Mouse (Mus musculus) embryonic facial prominence, embryonic 12.5 days (tissue): ENCODE data around the gene Slc50a1. TPM values are rescaled to one million over a fixed set of nuclear protein-coding genes. Genes with fewer than 3 reads are reported as not detected.
A peak's percentile ranks its signal among the peaks of the same experiment; 100 is the strongest.

Experiments
- ATAC-seq: fragments of 200-750 bp; cut with Nextera tagmentation; 2 replicates; pipeline ENCODE4 v1.8.0; 2017; ENCODE audit not compliant: insufficient number of reproducible peaks, insufficient read depth, low FRiP score, low TSS enrichment
- H3K27ac ChIP-seq: fragments of 300-500 bp; sonication (generic); 2 replicates; pipeline ENCODE4 v1.5.1; 2016; ENCODE audit warnings: mild to moderate bottlenecking
- H3K27me3 ChIP-seq: fragments of 300-500 bp; sonication (generic); 2 replicates; pipeline ENCODE4 v1.6.1; 2016; ENCODE audit warnings: mild to moderate bottlenecking, moderate library complexity
- H3K36me3 ChIP-seq: fragments of 300-500 bp; sonication (generic); 2 replicates; pipeline ENCODE4 v1.6.1; 2016; ENCODE audit warnings: mild to moderate bottlenecking
- H3K4me1 ChIP-seq: fragments of 300-500 bp; sonication (generic); 2 replicates; pipeline ENCODE4 v1.6.1; 2016
- H3K4me2 ChIP-seq: fragments of 300-500 bp; sonication (generic); replicated peaks from 2 replicates; pipeline ENCODE4 v1.6.1; 2016; ENCODE audit warnings: mild to moderate bottlenecking, moderate library complexity
- H3K4me3 ChIP-seq: fragments of 300-500 bp; sonication (generic); 2 replicates; pipeline ENCODE4 v1.5.1; 2016; ENCODE audit warnings: mild to moderate bottlenecking
- H3K9ac ChIP-seq: fragments of 300-500 bp; sonication (generic); 2 replicates; pipeline ENCODE4 v1.6.1; 2016; ENCODE audit warnings: mild to moderate bottlenecking, moderate library complexity
- H3K9me3 ChIP-seq: fragments of 300-500 bp; sonication (generic); 2 replicates; pipeline ENCODE4 v1.6.1; 2016; ENCODE audit warnings: mild to moderate bottlenecking, moderate library complexity
- WGBS: fragments of 180-500 bp; shearing (Covaris S2); methylation state at CpG from one replicate; pipeline ENCODE4 v1.1.7; 2016; 5-methylcytosine and 5-hydroxymethylcytosine counted together
- polyA plus RNA-seq: library from polyadenylated mRNA; unstranded; fragments of >200 nt; fragmentation: Nextera tagmentation; extraction: Ambion mirVana; gene quantifications from 2 replicates; pipeline ENCODE4 v1.2.1, GENCODE M21; 2016

The Slc50a1 gene
- polyA plus RNA-seq, 1 experiment from 2014 or later: 56.6 TPM

DNA sequence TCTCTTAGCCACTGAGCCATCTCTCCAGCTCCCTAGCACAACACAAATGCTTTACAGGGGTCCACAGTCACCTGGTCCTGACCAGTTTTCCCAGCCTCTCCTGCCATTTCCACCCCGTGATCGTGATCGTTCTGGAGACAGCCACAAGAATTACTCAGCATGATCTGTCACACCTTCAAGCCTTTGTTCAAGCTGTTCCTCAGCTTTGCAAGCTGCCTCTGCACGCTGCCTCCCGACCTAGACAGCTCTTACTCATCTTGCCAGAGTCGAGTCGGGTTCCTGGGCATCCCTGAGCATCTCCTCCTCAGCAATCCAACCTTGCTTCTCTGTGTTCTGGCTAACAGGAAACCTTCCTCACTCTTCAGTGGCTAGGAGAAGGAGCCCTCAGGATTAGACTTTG is 11.3 kb downstream of the Slc50a1 start, which contains the start of gene Dpm3:
Gene Dpm3, plus strand, starts transcription at position 283 of the 400 bp plus-strand sequence.
- H3K36me3 ChIP-seq: no peaks in the 10 kb centered on the region
- WGBS: 63% methylated on average over 7 of the region's 7 CpGs
- H3K27ac ChIP-seq: no peak within 1 kb of the TSS
- H3K9ac ChIP-seq: no peak within 1 kb of the TSS
- peaks cover 4% of the 10 kb centered on the region; the same call in 1 of the 2 replicates for H3K4me1 ChIP-seq
- no peak within 1 kb of the TSS for H3K4me3 ChIP-seq
- no peaks in the 10 kb centered on the region for H3K27me3 ChIP-seq
- no peak for ATAC-seq
- H3K9me3 ChIP-seq: no peaks in the 10 kb centered on the region
- H3K4me2 ChIP-seq: no peak within 1 kb of the TSS

DNA sequence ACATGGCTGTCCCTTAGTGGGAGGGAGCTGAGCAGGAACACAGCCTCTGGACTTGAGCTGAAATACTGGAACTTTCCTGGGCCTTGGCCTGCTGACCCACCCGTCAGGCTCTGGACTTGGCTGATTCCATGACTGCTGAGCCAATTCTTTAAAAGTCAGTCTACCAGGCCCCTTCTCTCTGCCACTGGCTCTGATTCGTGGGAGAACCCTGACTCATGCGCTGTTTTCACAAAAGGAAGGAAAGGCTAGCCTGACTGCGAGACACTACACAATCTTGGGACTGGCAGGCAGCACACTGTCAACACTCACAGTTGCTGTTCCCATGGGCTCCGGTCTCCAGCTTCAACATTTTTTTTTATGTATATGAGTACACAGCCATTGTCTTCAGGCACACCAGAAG is 14.2 kb downstream of the Slc50a1 start:
- Histone ChIP-seq H3K4me3 (no peak overlapping the region), H3K4me2 (no peak overlapping the region), H3K27me3 (peaks cover 6% of the 10 kb centered on the region; the same call in 1 of the 2 replicates), H3K9ac (no peak overlapping the region), H3K36me3 (no peaks in the 10 kb centered on the region), H3K9me3 (no peaks in the 10 kb centered on the region), H3K27ac (no peak overlapping the region), H3K4me1 (peaks cover 9% of the 10 kb centered on the region)
- 86% methylated on average over 5 of the region's 5 CpGs for WGBS
- no peak for ATAC-seq

DNA sequence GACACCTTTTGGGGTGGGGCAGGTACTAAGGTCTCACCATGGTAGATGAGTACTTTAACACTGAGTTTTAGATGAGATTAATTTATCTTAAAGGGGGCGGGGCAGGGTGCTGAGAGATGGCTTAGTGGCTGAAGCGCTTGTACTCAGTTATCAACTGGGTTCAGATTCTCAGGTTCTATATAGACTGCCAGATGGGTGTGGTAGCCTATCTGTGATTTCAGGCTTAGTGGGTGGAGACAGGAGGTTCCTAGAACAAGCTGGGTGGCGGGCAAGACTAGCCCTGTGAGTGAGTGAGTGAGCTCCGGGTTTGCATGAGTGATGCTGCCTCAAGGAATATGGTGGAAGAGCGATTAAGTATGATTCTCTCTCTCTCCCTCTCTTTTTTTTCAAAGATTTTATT is 15.4 kb downstream of the Slc50a1 start:
- ATAC-seq: no peak
- 94% methylated on average over 5 of the region's 5 CpGs for WGBS

DNA sequence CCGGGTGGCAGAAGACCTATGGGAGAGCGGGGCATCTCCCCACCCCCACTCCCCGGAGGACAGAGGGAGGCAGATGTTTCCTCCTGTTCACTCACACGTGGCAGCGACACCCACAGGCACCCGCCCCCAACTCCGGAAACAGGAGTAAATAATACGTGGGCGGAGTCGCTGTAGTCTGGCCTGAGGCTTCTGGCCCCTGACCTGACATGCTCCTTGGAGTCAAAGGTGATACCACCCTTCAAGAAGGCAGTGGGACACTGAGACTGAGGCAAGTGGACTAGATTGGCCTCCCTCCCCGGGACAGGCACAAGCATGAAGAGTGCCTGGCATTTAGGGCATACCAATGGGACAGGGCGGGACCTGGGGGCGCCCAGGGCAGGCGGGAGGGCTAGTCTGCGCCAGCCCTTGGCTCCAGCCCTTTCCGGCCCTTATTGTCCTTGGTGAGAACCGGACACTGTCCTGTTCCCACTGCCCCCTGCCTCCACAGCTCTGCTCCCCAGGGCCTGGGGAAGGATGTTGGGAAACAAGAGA is 18.9 kb downstream of the Slc50a1 start:
- peak overlapping the region; percentile 17; the same call in 1 of the 2 replicates for H3K9ac ChIP-seq
- H3K9me3 ChIP-seq: no peaks in the 10 kb centered on the region
- peaks cover 7% of the 10 kb centered on the region; the same call in 1 of the 2 replicates for H3K27me3 ChIP-seq
- no peak overlapping the region for H3K27ac ChIP-seq
- H3K4me3 ChIP-seq: no peak overlapping the region
- WGBS: 4% methylated on average over 17 of the region's 17 CpGs
- 0 out of 2 replicates have a peak, but pooled peaks cover 9% of the 10 kb centered on the region for H3K36me3 ChIP-seq
- no peak for ATAC-seq
- peaks cover 21% of the 10 kb centered on the region for H3K4me1 ChIP-seq
- peak overlapping the region; percentile 29 for H3K4me2 ChIP-seq

More for the DNA sequence above, 15.4 kb downstream of the Slc50a1 start:
- Histone ChIP-seq H3K4me1 (peaks cover 16% of the 10 kb centered on the region), H3K4me3 (no peak overlapping the region), H3K9me3 (no peaks in the 10 kb centered on the region), H3K4me2 (no peak overlapping the region), H3K27ac (no peak overlapping the region), H3K27me3 (peaks cover 7% of the 10 kb centered on the region; the same call in 1 of the 2 replicates), H3K36me3 (0 out of 2 replicates have a peak, but pooled peaks cover under 1% of the 10 kb centered on the region), H3K9ac (no peak overlapping the region)

DNA sequence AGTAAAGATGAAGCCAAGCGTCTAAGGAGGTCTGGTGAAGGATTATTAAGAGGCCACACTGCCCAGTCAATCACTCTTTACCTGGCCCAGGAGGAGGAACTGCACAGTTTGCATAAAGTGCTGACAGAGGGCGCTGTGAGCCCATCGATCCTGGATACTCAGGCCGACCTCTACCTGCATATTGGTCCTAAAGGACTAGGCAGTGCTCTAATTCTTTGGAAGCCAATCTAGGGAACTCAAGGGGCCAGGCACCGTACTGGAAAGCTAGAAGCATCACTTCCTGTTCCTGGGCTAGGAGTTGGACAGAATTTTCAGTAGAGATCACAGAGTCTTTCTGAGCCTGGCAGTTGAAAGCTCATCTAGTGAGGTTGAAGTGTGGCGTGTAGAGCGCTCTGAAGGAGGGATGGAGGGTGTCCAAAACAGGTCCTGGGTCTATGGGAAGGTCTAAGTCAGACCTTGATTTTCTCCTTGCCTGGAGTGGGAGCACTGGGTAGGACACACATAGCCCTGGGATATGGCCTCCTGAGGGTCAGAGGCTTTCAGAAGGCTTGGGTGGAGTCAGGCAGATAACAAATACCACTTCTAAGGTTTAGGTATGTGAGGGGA is 19.8 kb downstream of the Slc50a1 start:
- H3K4me1 ChIP-seq: peaks cover 27% of the 10 kb centered on the region
- H3K36me3 ChIP-seq: 0 out of 2 replicates have a peak, but pooled peaks cover 9% of the 10 kb centered on the region
- no peak for ATAC-seq
- 0 out of 2 replicates have a peak overlapping the region, but pooled peaks have one; percentile 2 for H3K27ac ChIP-seq
- no peak overlapping the region for H3K4me2 ChIP-seq
- H3K9me3 ChIP-seq: no peaks in the 10 kb centered on the region
- no peak overlapping the region for H3K9ac ChIP-seq
- peaks cover 7% of the 10 kb centered on the region; the same call in 1 of the 2 replicates for H3K27me3 ChIP-seq
- H3K4me3 ChIP-seq: no peak overlapping the region
- 18% methylated on average over 7 of the region's 7 CpGs for WGBS

DNA sequence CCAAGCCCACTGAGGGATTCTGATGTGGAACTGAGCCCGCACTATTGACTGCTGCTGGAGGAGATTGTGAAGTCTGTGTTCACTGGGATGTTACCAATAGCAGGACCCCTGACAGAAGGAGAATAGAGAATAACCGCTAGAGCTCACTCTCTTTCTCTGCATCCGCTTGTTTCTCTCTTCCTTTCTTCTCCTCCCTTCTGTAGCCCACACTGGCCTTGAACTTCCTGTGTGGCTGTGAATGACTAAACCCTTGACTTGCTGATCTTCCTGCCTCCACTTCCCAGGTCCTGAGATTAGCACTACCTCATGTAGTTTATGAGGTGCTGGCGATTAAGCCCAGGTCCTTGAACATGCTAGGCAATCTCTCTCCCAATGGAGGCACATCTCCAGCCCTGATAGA is 22.9 kb downstream of the Slc50a1 start:
- Histone ChIP-seq H3K9me3 (no peaks in the 10 kb centered on the region), H3K4me2 (peak overlapping the region; percentile 76), H3K27me3 (peaks cover 7% of the 10 kb centered on the region; the same call in 1 of the 2 replicates), H3K9ac (peak overlapping the region; percentile 64; the same call in 1 of the 2 replicates), H3K27ac (no peak overlapping the region), H3K36me3 (0 out of 2 replicates have a peak, but pooled peaks cover 9% of the 10 kb centered on the region), H3K4me3 (peak overlapping the region; percentile 73), H3K4me1 (peaks cover 48% of the 10 kb centered on the region)
- whole genome bisulfite sequencing: 78% methylated on average over 4 of the region's 4 CpGs
- ATAC-seq: no peak

DNA sequence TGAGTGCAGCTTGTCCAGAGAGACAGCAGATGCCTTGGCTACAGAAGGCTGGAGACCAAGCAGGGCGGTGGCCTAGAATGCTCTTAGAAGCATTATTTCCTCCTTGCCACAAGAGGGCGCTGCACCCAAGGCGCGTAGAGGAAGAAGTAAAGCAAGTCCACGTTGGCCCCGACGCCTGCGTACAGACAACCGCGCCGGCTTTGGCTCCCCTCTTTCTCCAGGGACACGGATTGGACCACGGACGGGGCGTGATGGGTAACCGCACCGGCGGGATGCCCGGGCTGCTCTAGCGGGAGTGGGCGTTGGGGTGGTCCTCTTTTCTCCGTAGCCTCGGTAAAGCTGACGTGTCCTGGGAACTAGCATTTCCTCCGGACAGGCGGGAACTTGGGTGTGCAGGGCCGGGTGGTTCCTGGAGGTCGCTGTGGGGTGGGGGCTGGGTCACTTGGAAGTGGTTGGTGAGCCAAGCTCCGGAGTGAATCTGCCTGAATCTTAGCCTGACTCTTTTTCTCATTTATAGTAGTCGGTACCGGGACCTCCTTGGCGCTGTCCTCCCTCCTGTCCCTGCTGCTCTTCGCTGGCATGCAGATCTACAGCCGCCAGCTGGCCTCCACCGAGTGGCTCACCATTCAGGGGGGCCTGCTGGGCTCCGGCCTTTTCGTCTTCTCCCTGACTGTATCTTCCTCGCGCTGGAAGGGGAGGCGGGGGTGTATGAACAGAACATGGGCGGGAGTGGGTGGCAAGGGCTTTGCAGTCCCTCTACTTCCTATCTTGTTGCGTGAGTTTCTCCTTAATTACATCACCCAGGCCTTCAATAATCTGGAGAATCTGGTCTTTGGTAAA is 23.9 kb downstream of the Slc50a1 start, which contains the start of gene Trim46:
Gene Trim46, minus strand, starts transcription at position 49 of the 840 bp plus-strand sequence.
- H3K36me3 ChIP-seq: peaks cover 16% of the 10 kb centered on the region; the same call in 1 of the 2 replicates
- peak within 1 kb of the TSS; percentile 66 for H3K27ac ChIP-seq
- H3K27me3 ChIP-seq: peaks cover 4% of the 10 kb centered on the region; the same call in 1 of the 2 replicates
- H3K4me2 ChIP-seq: peak within 1 kb of the TSS; percentile 76
- H3K4me1 ChIP-seq: peaks cover 45% of the 10 kb centered on the region
- H3K4me3 ChIP-seq: peak within 1 kb of the TSS; percentile 73
- H3K9me3 ChIP-seq: no peaks in the 10 kb centered on the region
- WGBS: under 1% methylated on average over 42 of the region's 42 CpGs
- peak; percentile 62 for ATAC-seq
- peak within 1 kb of the TSS; percentile 64 for H3K9ac ChIP-seq

DNA sequence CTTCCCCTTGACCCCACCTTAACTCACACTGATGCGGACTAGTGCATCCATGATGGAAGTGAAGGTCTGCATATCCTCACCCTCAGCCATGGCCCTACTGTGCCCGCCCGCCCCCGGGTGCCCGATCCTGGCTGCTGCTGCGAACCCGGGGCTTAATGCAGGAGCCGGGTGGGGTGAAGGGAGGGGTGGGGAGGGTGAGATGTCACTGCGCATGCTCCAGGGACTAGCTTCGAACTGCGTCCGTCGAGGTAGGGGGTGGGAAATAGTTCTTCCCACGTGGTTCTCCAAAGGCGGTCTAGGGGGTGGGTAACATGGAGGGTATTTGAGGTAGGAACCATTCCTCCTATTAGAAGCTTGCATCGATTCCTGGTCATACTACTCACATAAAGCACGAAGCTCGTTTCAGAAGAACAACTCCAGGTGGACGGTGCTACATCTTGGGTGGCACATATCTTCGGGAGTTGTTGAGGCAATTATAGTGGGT is 24.6 kb downstream of the Slc50a1 start, which contains the start of gene Krtcap2:
Gene Krtcap2, plus strand, starts transcription at position 279 of the 484 bp plus-strand sequence.
- Histone ChIP-seq H3K36me3 (peaks cover 20% of the 10 kb centered on the region; the same call in 1 of the 2 replicates), H3K4me1 (peaks cover 38% of the 10 kb centered on the region), H3K4me2 (peak within 1 kb of the TSS; percentile 76), H3K27ac (peak within 1 kb of the TSS; percentile 72), H3K4me3 (peak within 1 kb of the TSS; percentile 73), H3K9me3 (no peaks in the 10 kb centered on the region), H3K9ac (peak within 1 kb of the TSS; percentile 64), H3K27me3 (no peaks in the 10 kb centered on the region; the same call in 1 of the 2 replicates)
- WGBS: 4% methylated on average over 18 of the region's 20 CpGs
- peak; percentile 8; the same call in 1 of the 2 replicates for ATAC-seq

DNA sequence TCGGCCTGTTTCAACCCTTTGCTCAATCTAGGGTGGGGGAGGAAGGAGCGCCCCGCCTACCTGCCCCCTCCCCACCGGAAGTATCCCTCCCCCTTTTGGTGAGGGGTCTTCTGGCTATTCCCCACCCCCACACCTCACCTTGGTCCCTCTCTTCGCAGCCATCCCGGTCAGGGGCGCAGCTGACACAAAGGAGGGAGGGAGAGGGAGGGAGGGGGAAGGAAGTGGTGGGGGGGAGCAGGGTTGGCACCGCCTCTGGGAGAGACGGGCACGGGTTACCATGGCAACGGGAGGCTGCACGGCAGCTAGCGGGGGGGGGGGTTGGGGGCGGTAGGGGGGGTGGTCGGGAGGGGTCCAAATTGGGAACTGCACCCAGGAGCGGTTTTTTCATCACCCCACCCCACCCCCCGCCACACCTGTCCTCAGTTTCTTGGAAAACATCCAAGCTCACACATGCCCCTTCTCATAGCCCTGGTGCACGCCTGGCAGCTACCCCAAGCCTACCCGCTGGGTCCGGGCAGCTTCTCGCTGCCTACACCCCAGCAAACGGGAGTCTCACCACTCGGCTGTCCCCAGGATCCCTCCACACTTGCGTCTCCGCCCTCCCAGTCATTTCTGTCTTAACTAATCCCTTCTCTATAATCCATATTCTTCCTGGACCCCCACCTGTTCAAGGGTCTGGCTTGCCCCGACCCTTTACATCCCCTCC is 25.2 kb downstream of the Slc50a1 start:
- ATAC-seq: peak; percentile 16
- Histone ChIP-seq H3K4me3 (peak overlapping the region; percentile 73), H3K27me3 (no peaks in the 10 kb centered on the region; the same call in 1 of the 2 replicates), H3K9me3 (no peaks in the 10 kb centered on the region), H3K36me3 (peaks cover 20% of the 10 kb centered on the region; the same call in 1 of the 2 replicates), H3K27ac (peak overlapping the region; percentile 72), H3K4me2 (peak overlapping the region; percentile 76), H3K9ac (peak overlapping the region; percentile 48), H3K4me1 (peaks cover 35% of the 10 kb centered on the region)
- WGBS: 1% methylated on average over 16 of the region's 26 CpGs

DNA sequence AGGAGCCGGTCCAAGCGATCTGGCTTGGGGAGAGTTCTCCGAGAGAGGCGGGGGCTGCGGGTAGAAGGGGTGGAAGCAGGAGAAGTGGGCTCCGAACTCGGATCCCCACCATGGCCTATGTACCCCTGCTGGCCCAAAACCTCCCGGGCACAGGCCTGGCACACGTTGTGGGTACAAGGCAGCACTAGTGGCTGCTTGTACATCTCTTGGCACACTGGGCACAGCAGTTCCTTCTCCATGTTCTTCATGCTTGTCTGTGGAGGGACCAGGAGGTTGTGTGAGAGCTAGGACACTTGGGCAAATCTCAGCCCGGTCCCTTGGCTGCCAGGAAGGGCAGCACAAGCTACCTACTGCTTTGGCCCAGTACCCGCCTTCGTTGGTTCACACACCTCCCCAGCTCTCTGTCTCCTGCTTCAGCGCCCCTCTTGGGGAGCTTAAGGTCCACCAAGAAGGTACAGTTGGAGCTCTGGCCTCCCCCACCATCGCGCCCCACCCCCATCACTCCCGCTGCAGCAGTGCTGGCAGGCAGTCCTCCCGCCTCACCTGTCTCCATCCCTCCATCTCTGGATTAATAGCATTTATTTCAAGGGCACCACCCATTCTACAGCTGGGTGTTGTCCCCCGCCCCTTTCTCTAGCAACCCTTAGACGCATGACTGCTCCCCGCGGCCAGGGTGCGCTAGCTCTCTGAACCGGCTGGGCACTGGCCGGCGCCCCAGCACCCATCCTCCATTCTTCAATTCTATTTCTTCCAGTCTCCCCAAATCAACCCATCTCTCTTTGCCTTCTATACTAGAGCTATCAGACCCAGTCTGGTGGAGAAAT is 26.0 kb downstream of the Slc50a1 start:
- H3K27ac ChIP-seq: peak overlapping the region; percentile 72; the same call in 1 of the 2 replicates
- peak overlapping the region; percentile 76 for H3K4me2 ChIP-seq
- peaks cover 13% of the 10 kb centered on the region; the same call in 1 of the 2 replicates for H3K36me3 ChIP-seq
- H3K9me3 ChIP-seq: no peaks in the 10 kb centered on the region
- 11% methylated on average over 25 of the region's 25 CpGs for WGBS
- no peak for ATAC-seq
- H3K4me1 ChIP-seq: peaks cover 35% of the 10 kb centered on the region
- no peaks in the 10 kb centered on the region; the same call in 1 of the 2 replicates for H3K27me3 ChIP-seq
- H3K4me3 ChIP-seq: peak overlapping the region; percentile 73
- H3K9ac ChIP-seq: peak overlapping the region; percentile 48
